Mouse (Mus musculus) ovary, postnatal 14 days (tissue): ENCODE data around the gene Snrpa.
A peak's percentile ranks its signal among the peaks of the same experiment; 100 is the strongest.

Experiments used
- DNase-seq: peaks from one replicate; pipeline ENCODE4 v3.0.0; 2022; ENCODE audit warnings: low spot score

Snrpa gene

GRCm38 (mm10) chr7:27166614-27167474 lies 29.2 kb downstream of the Snrpa start, which contains the start of gene Egln2:
Egln2 (minus strand) TSS chr7:27166802.
- DNase-seq = peak; percentile 91

- peak; percentile 76 for DNase-seq
Measured at GRCm38 (mm10) chr7:27166229-27166613, 29.9 kb downstream of the Snrpa start.

- DNase-seq = no peak
Measured at GRCm38 (mm10) chr7:27165696-27166095, 30.4 kb downstream of the Snrpa start.

- DNase-seq = no peak
Measured at GRCm38 (mm10) chr7:27165007-27165655, 30.9 kb downstream of the Snrpa start.

- DNase-seq = no peak
Measured at GRCm38 (mm10) chr7:27164112-27164947, 31.7 kb downstream of the Snrpa start.

- DNase-seq = no peak
Measured at GRCm38 (mm10) chr7:27163450-27163805, 32.6 kb downstream of the Snrpa start.

- DNase-seq = no peak
Measured at GRCm38 (mm10) chr7:27162780-27163449, 33.2 kb downstream of the Snrpa start.

- DNase-seq = no peak
Measured at GRCm38 (mm10) chr7:27161744-27162143, 34.3 kb downstream of the Snrpa start.

GRCm38 (mm10) chr7:27160921-27161320 lies 35.1 kb downstream of the Snrpa start:
- DNase-seq = no peak

- peak; percentile 77 for DNase-seq
Measured at GRCm38 (mm10) chr7:27159882-27160281, 36.2 kb downstream of the Snrpa start.

GRCm38 (mm10) chr7:27159256-27159655 lies 36.8 kb downstream of the Snrpa start:
- no peak for DNase-seq

- DNase-seq = no peak
Measured at GRCm38 (mm10) chr7:27158171-27158570, 37.9 kb downstream of the Snrpa start.

- DNase-seq = no peak
Measured at GRCm38 (mm10) chr7:27156005-27156404, 40.1 kb downstream of the Snrpa start.

GRCm38 (mm10) chr7:27153205-27153764 lies 42.8 kb downstream of the Snrpa start, which contains the start of gene Cyp2t4:
Cyp2t4 (plus strand) TSS chr7:27153714.
- DNase-seq = no peak
